Mouse (Mus musculus) liver, embryonic 14.5 days (tissue): ENCODE results near the gene Tmod4. TPM values are rescaled to one million over a fixed set of nuclear protein-coding genes. Genes with fewer than 3 reads are reported as not detected.
"Not testable (repeated sequence)": the region's sequence is repeated elsewhere in the genome, so short reads cannot be mapped to it uniquely, and the experiment has no call there.

ENCODE experiments used
- ATAC-seq: fragments of 200-750 bp; cut with Nextera tagmentation; 2 replicates; pipeline ENCODE4 v1.8.0; 2017; ENCODE audit warnings: moderate number of reproducible peaks, mild to moderate bottlenecking, moderate library complexity; ENCODE audit not compliant: insufficient read depth
- DNase-seq, 3 experiments: peaks; one replicate each; pipeline ENCODE4 v3.0.0-alpha.2; 2012 to 2013; ENCODE audit warnings: low read depth in 3 of 3, low spot score in 3 of 3
- H3K27ac ChIP-seq: fragments of 300-500 bp; sonication (generic); 2 replicates; pipeline ENCODE4 v1.5.1; 2014; ENCODE audit warnings: moderate library complexity, mild to moderate bottlenecking, control low read depth, inconsistent platforms
- H3K27me3 ChIP-seq: fragments of 300-500 bp; sonication (generic); 2 replicates; pipeline ENCODE4 v1.6.1; 2014; ENCODE audit warnings: mild to moderate bottlenecking, low read length, moderate library complexity; ENCODE audit not compliant: control insufficient read depth, insufficient read depth
- H3K36me3 ChIP-seq: fragments of 300-500 bp; sonication (generic); replicated peaks from 2 replicates; pipeline ENCODE4 v1.6.1; 2014; ENCODE audit warnings: low read depth; ENCODE audit not compliant: control insufficient read depth, insufficient read depth
- H3K4me1 ChIP-seq, 2 experiments: fragments of 200-500 bp in 1 of 2; fragments of 300-500 bp in 1 of 2; sonication (generic) in 1 of 2; replicated peaks; 2 replicates each; pipeline ENCODE4 v1.6.1; 2012 to 2014; ENCODE audit warnings: antibody characterized with exemption in 1 of 2, inconsistent platforms in 1 of 2, low read length in 1 of 2; ENCODE audit not compliant: control insufficient read depth in 2 of 2, insufficient read depth in 2 of 2
- H3K4me2 ChIP-seq: fragments of 300-500 bp; sonication (generic); 2 replicates; pipeline ENCODE4 v1.6.1; 2014; ENCODE audit warnings: low read depth, mild to moderate bottlenecking, control low read depth, moderate library complexity
- H3K4me3 ChIP-seq, 2 experiments: fragments of 200-500 bp in 1 of 2; fragments of 300-500 bp in 1 of 2; sonication (generic) in 1 of 2; 2 replicates each; pipeline ENCODE4 v1.5.1; 2012 to 2014; ENCODE audit warnings: low read depth in 2 of 2, low read length in 2 of 2, mild to moderate bottlenecking in 2 of 2, control low read depth in 1 of 2, inconsistent platforms in 1 of 2, moderate library complexity in 1 of 2; ENCODE audit not compliant: insufficient read depth in 1 of 2
- H3K9ac ChIP-seq: fragments of 300-500 bp; sonication (generic); replicated peaks from 2 replicates; pipeline ENCODE4 v1.6.1; 2014; ENCODE audit warnings: mild to moderate bottlenecking, control low read depth, moderate library complexity
- H3K9me3 ChIP-seq: fragments of 300-500 bp; sonication (generic); 2 replicates; pipeline ENCODE4 v1.6.1; 2016; ENCODE audit warnings: low read length, mixed read lengths; ENCODE audit not compliant: control insufficient read depth
- CTCF ChIP-seq: IDR thresholded peaks from 2 replicates; pipeline ENCODE4 v1.5.1; 2016; ENCODE audit warnings: antibody characterized with exemption, low read depth, control low read depth
- EP300 ChIP-seq: IDR thresholded peaks from 2 replicates; pipeline ENCODE4 v1.6.1; 2016; ENCODE audit warnings: antibody characterized with exemption, low read depth
- WGBS: fragments of 180-500 bp; shearing (Covaris S2); extraction: QIAGEN DNeasy Blood & Tissue Kit; methylation state at CpG from one replicate; pipeline ENCODE4 v1.1.7; 2014; ENCODE audit not compliant: insufficient replicate concordance; 5-methylcytosine and 5-hydroxymethylcytosine counted together
- polyA plus RNA-seq, 2 experiments: library from polyadenylated mRNA; depleted of rRNA in 1 of 2; stranded (reverse) in 1 of 2; unstranded in 1 of 2; fragments of >200 nt; fragmentation: Nextera tagmentation in 1 of 2; extraction: Ambion mirVana in 1 of 2; gene quantifications; 2 replicates each; pipeline versions ENCODE4 v1.2.1 to v1.2.3; 2012 to 2014

Tmod4 gene
- polyA plus RNA-seq, 2 experiments, result 0.15 to 0.32 TPM

GRCm38 (mm10) chr3:95133176-95133575, 8.9 kb downstream of the Tmod4 start:
- ATAC-seq, result no peak
- H3K9me3 ChIP-seq, result no peaks in the 10 kb centered on the region
- peak overlapping the region; percentile 82 for H3K9ac ChIP-seq
- no peak for TF ChIP-seq CTCF
- no peak for TF ChIP-seq EP300
- H3K4me1 ChIP-seq, result peaks cover 10 to 18% of the 10 kb centered on the region in 2 experiments
- WGBS, result 48% methylated on average over 11 of the region's 11 CpGs
- peak overlapping the region; percentile 96 for H3K4me2 ChIP-seq
- DNase-seq, result no peak
- no peaks in the 10 kb centered on the region for H3K36me3 ChIP-seq
- H3K27ac ChIP-seq, result peak overlapping the region; percentile 12
- H3K27me3 ChIP-seq, result no peaks in the 10 kb centered on the region
- H3K4me3 ChIP-seq, result peak overlapping the region; percentile 72 to 99

- H3K9ac ChIP-seq, result peak within 1 kb of the TSS; percentile 82
- H3K27me3 ChIP-seq, result no peaks in the 10 kb centered on the region
- TF ChIP-seq CTCF (peak; percentile 1; the same call in 1 of the 2 replicates), EP300 (peak; percentile 13; the same call in 1 of the 2 replicates)
- H3K9me3 ChIP-seq, result no peaks in the 10 kb centered on the region
- DNase-seq (peak; percentile 91 to 95 (median 94)), ATAC-seq (peak; percentile 92)
- peak within 1 kb of the TSS; percentile 96 for H3K4me2 ChIP-seq
- H3K36me3 ChIP-seq, result no peaks in the 10 kb centered on the region
- H3K4me1 ChIP-seq, result peaks cover 10 to 18% of the 10 kb centered on the region in 2 experiments
- H3K27ac ChIP-seq, result peak within 1 kb of the TSS; percentile 54
- H3K4me3 ChIP-seq, result peak within 1 kb of the TSS; percentile 72 to 99
- under 1% methylated on average over 20 of the region's 20 CpGs for WGBS
These were observed 9.4 kb downstream of the Tmod4 start, which contains the start of the genes Scnm1 and Lysmd1 for GRCm38 (mm10) chr3:95133680-95134101. Gene Scnm1 (minus strand): TSS chr3:95134011. Gene Lysmd1 (plus strand): TSS chr3:95134088.

- H3K9ac ChIP-seq, DNase-seq, H3K27ac ChIP-seq, H3K9me3 ChIP-seq, H3K36me3 ChIP-seq, H3K27me3 ChIP-seq, H3K4me2 ChIP-seq: not testable (repeated sequence)
- Histone ChIP-seq H3K4me3 (peak overlapping the region in 1 of 2 experiments; percentile 72; a peak in 2 of 4 replicates), H3K4me1 (peaks cover 10 to 18% of the 10 kb centered on the region in 2 experiments)
- peak; percentile 58 for ATAC-seq
- WGBS, result no CpG with 5 or more reads among the region's 12 CpGs
These were observed 9.9 kb downstream of the Tmod4 start for GRCm38 (mm10) chr3:95134133-95134532.

- peak overlapping the region; percentile 54 for H3K27ac ChIP-seq
- H3K27me3 ChIP-seq, result no peaks in the 10 kb centered on the region
- TF ChIP-seq EP300, result no peak
- no peak for TF ChIP-seq CTCF
- H3K36me3 ChIP-seq, result no peaks in the 10 kb centered on the region
- peak overlapping the region; percentile 45 to 59 for H3K4me3 ChIP-seq
- H3K9ac ChIP-seq, result peak overlapping the region; percentile 63
- ATAC-seq (peak; percentile 40; the same call in 1 of the 2 replicates), DNase-seq (peak; percentile 55 to 60 (median 57))
- H3K9me3 ChIP-seq, result no peaks in the 10 kb centered on the region
- peaks cover 10 to 18% of the 10 kb centered on the region in 2 experiments for H3K4me1 ChIP-seq
- peak overlapping the region; percentile 80 for H3K4me2 ChIP-seq
- WGBS, result 4% methylated on average over 6 of the region's 6 CpGs
These were observed 10.7 kb downstream of the Tmod4 start for GRCm38 (mm10) chr3:95135023-95135422.

GRCm38 (mm10) chr3:95135433-95136052, 11.3 kb downstream of the Tmod4 start:
- H3K36me3 ChIP-seq, result no peaks in the 10 kb centered on the region
- TF ChIP-seq EP300 (no peak), CTCF (no peak)
- H3K27me3 ChIP-seq, result no peaks in the 10 kb centered on the region
- no peaks in the 10 kb centered on the region for H3K9me3 ChIP-seq
- peak overlapping the region in 1 of 2 experiments; percentile 59; a peak in 2 of 4 replicates for H3K4me3 ChIP-seq
- peak overlapping the region; percentile 54 for H3K27ac ChIP-seq
- peaks cover 10 to 18% of the 10 kb centered on the region in 2 experiments for H3K4me1 ChIP-seq
- 24% methylated on average over 7 of the region's 7 CpGs for WGBS
- peak overlapping the region; percentile 63; the same call in 1 of the 2 replicates for H3K9ac ChIP-seq
- no peak for DNase-seq
- ATAC-seq, result no peak
- H3K4me2 ChIP-seq, result peak overlapping the region; percentile 80
